Mouse (Mus musculus) CH12.LX (cell line): ENCODE data around the gene Slc9a3r2. TPM values are rescaled to one million over a fixed set of nuclear protein-coding genes. Genes with fewer than 3 reads are reported as not detected.

ENCODE experiments used
- DNase-seq: peaks from one replicate; pipeline ENCODE4 v3.0.0-alpha.2; 2013; ENCODE audit errors: extremely low read depth
- H3K27ac ChIP-seq: 2 replicates; pipeline ENCODE4 v1.5.1; 2012; ENCODE audit warnings: low read depth, mild to moderate bottlenecking, control low read depth, moderate library complexity; ENCODE audit not compliant: insufficient read depth
- H3K27me3 ChIP-seq: replicated peaks from 2 replicates; pipeline ENCODE3; 2012; ENCODE audit warnings: inconsistent platforms
- H3K36me3 ChIP-seq, 2 experiments: replicated peaks in 1 of 2; 2 replicates each; pipeline versions ENCODE3 to v1.6.1; 2012; ENCODE audit warnings: inconsistent platforms in 1 of 2, low read length in 1 of 2, mild to moderate bottlenecking in 1 of 2, mixed read lengths in 1 of 2, moderate library complexity in 1 of 2; ENCODE audit not compliant: control insufficient read depth in 1 of 2, insufficient read depth in 1 of 2
- H3K4me1 ChIP-seq, 2 experiments: 2 replicates each; pipeline ENCODE4 v1.6.1; 2012; ENCODE audit warnings: inconsistent platforms in 1 of 2, moderate library complexity in 1 of 2; ENCODE audit not compliant: insufficient read depth in 2 of 2, control insufficient read depth in 1 of 2
- H3K4me2 ChIP-seq: 2 replicates; pipeline ENCODE4 v1.6.1; 2012; ENCODE audit warnings: low read depth, mild to moderate bottlenecking, control low read depth; ENCODE audit not compliant: poor library complexity, insufficient read depth, severe bottlenecking
- H3K4me3 ChIP-seq, 3 experiments: fragments of 150-350 bp in 1 of 3; sonication (generic) in 1 of 3; replicated peaks in 1 of 3; 2 replicates each; pipeline versions ENCODE3 to v1.5.1; 2011 to 2012; ENCODE audit warnings: low read depth in 2 of 3, low read length in 2 of 3, mild to moderate bottlenecking in 2 of 3, moderate library complexity in 2 of 3, control low read depth in 1 of 3, improper control_type of control experiment in 1 of 3, inconsistent platforms in 1 of 3, mixed read lengths in 1 of 3; ENCODE audit not compliant: poor library complexity in 1 of 3
- H3K79me2 ChIP-seq: replicated peaks from 2 replicates; pipeline ENCODE4 v1.6.1; 2012; ENCODE audit warnings: mild to moderate bottlenecking, moderate library complexity; ENCODE audit not compliant: control insufficient read depth, poor library complexity, insufficient read depth, severe bottlenecking; ENCODE audit errors: extremely low read depth
- H3K9ac ChIP-seq: 2 replicates; pipeline ENCODE4 v1.6.1; 2012; ENCODE audit warnings: low read depth, mild to moderate bottlenecking, control low read depth, moderate library complexity; ENCODE audit not compliant: insufficient read depth
- H3K9me3 ChIP-seq: replicated peaks from 2 replicates; pipeline ENCODE3; 2012; ENCODE audit warnings: low read length, inconsistent platforms, mixed read lengths
- CHD1 ChIP-seq: IDR thresholded peaks from 2 replicates; pipeline ENCODE4 v1.6.1; 2012; ENCODE audit warnings: low read depth, low read length, improper control_type of control experiment, inconsistent platforms
- CHD2 ChIP-seq: IDR thresholded peaks from 2 replicates; pipeline ENCODE4 v1.6.1; 2011; ENCODE audit warnings: low read length, improper control_type of control experiment
- CTCF ChIP-seq, 2 experiments: IDR thresholded peaks in 1 of 2; conservative IDR thresholded peaks in 1 of 2; 2 replicates each; pipeline ENCODE4 v1.5.1; 2011 to 2012; ENCODE audit warnings: low read depth in 2 of 2, low read length in 2 of 2, improper control_type of control experiment in 1 of 2, inconsistent platforms in 1 of 2, mild to moderate bottlenecking in 1 of 2, moderate library complexity in 1 of 2
- EP300 ChIP-seq: IDR thresholded peaks from 2 replicates; pipeline ENCODE4 v1.6.1; 2011; ENCODE audit warnings: low read length, improper control_type of control experiment
- HCFC1 ChIP-seq: IDR thresholded peaks from 2 replicates; pipeline ENCODE4 v1.6.1; 2012; ENCODE audit warnings: low read depth, mild to moderate bottlenecking, inconsistent platforms, low read length, improper control_type of control experiment
- IRF4 ChIP-seq: IDR thresholded peaks from 2 replicates; pipeline ENCODE4 v1.6.1; 2014; ENCODE audit warnings: low read depth, mild to moderate bottlenecking, inconsistent platforms, low read length, improper control_type of control experiment
- JUND ChIP-seq: conservative IDR thresholded peaks from 2 replicates; pipeline ENCODE4 v1.6.1; 2011; ENCODE audit warnings: low read depth, low read length, improper control_type of control experiment
- KAT2A ChIP-seq: IDR thresholded peaks from 2 replicates; pipeline ENCODE4 v1.6.1; 2012; ENCODE audit warnings: low read length, improper control_type of control experiment, inconsistent platforms; ENCODE audit not compliant: insufficient replicate concordance
- MAFK ChIP-seq: IDR thresholded peaks from 2 replicates; pipeline ENCODE4 v1.6.1; 2011; ENCODE audit warnings: low read length, improper control_type of control experiment; ENCODE audit not compliant: insufficient replicate concordance
- MAX ChIP-seq: IDR thresholded peaks from 2 replicates; pipeline ENCODE4 v1.6.1; 2011; ENCODE audit warnings: low read length, improper control_type of control experiment
- MEF2A ChIP-seq: IDR thresholded peaks from 2 replicates; pipeline ENCODE4 v1.6.1; 2014; ENCODE audit warnings: low read depth, mild to moderate bottlenecking, inconsistent platforms, low read length, improper control_type of control experiment, borderline replicate concordance
- MXI1 ChIP-seq: IDR thresholded peaks from 2 replicates; pipeline ENCODE4 v1.6.1; 2011; ENCODE audit warnings: mild to moderate bottlenecking, low read depth, low read length, improper control_type of control experiment
- MYC ChIP-seq: IDR thresholded peaks from 2 replicates; pipeline ENCODE4 v1.6.1; 2011; ENCODE audit warnings: low read depth, mild to moderate bottlenecking, improper control_type of control experiment, low read length
- NELFE ChIP-seq: IDR thresholded peaks from 2 replicates; pipeline ENCODE4 v1.6.1; 2011; ENCODE audit warnings: low read depth, low read length, improper control_type of control experiment
- NRF1 ChIP-seq: IDR thresholded peaks from 2 replicates; pipeline ENCODE4 v1.6.1; 2014; ENCODE audit warnings: low read depth, mild to moderate bottlenecking, inconsistent platforms, low read length, improper control_type of control experiment, moderate library complexity
- POLR2AphosphoS2 ChIP-seq: IDR thresholded peaks from 2 replicates; pipeline ENCODE4 v1.6.1; 2011; ENCODE audit warnings: low read depth, low read length, improper control_type of control experiment
- RAD21 ChIP-seq: IDR thresholded peaks from 2 replicates; pipeline ENCODE4 v1.6.1; 2011; ENCODE audit warnings: low read depth, mild to moderate bottlenecking, low read length, improper control_type of control experiment, moderate library complexity
- SMC3 ChIP-seq: IDR thresholded peaks from 2 replicates; pipeline ENCODE4 v1.6.1; 2011; ENCODE audit warnings: low read depth, low read length, improper control_type of control experiment
- USF2 ChIP-seq: conservative IDR thresholded peaks from 2 replicates; pipeline ENCODE4 v1.6.1; 2011; ENCODE audit warnings: low read depth, low read length, improper control_type of control experiment
- ZC3H11A ChIP-seq: IDR thresholded peaks from 2 replicates; pipeline ENCODE4 v1.6.1; 2012; ENCODE audit warnings: low read depth, mild to moderate bottlenecking, inconsistent platforms, low read length, improper control_type of control experiment
- ZMIZ1 ChIP-seq: IDR thresholded peaks from 2 replicates; pipeline ENCODE4 v1.6.1; 2012; ENCODE audit warnings: low read depth, mild to moderate bottlenecking, inconsistent platforms, low read length, improper control_type of control experiment
- dilution Hi-C: fragments of 300-500 bp; cut with MboI; formaldehyde crosslinking; loops from 2 replicates; pipeline ENCODE4 v1.14.3; 2020; ENCODE audit warnings: low sequenced_read_pairs; ENCODE audit not compliant: extremely low pct_unique_long_range_greater_than_20kb, extremely low pct_ligation_motif_present
- in situ Hi-C: fragments of 300-500 bp; cut with MboI; formaldehyde crosslinking; loops from 3 replicates; pipeline ENCODE4 v1.14.3; 2019; ENCODE audit warnings: low sequenced_read_pairs, low pct_ligation_motif_present, low pct_unique_long_range_greater_than_20kb, mixed read lengths
- polyA plus RNA-seq: library from polyadenylated mRNA; unstranded; fragments of >175 nt; gene quantifications from 2 replicates; pipeline ENCODE4 v1.2.1, GENCODE M21; 2012; ENCODE audit warnings: low read depth; ENCODE audit not compliant: insufficient read length
- total RNA-seq, 2 experiments: library from RNA; depleted of rRNA; stranded (reverse); fragments of 300-350 nt in 1 of 2; fragments of >200 nt in 1 of 2; gene quantifications; 2 replicates each; pipeline ENCODE4 v1.2.3; 2012 to 2014

The Slc9a3r2 gene
- total and polyA plus RNA-seq, 3 experiments: 2.1 to 5.5 (median 4.8) TPM

DNA sequence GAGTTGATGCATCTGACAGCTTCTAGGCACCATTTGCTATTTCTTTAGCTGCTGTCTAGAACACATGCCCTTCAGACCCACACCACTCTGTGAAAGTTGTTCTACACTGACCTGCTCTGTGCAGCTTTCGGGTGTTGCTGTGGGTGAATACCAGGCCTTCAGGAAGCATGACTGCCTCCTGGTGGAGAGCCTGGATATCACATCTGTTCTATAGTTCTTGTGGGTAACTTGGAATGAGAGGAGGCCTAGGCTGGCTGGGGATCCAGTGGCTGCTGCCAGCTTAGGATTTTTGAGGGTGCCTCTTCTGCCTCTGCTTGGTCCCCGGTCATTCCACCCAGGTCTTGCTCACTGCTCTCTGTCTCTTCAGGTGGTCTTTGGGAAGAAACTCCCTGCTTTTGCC is 26.1 kb upstream of the Slc9a3r2 start:
- dilution Hi-C loops: no loop called here
- Histone ChIP-seq H3K79me2 (peaks cover 46% of the 10 kb centered on the region), H3K9ac (no peak overlapping the region), H3K9me3 (no peaks in the 10 kb centered on the region), H3K4me3 (no peak overlapping the region), H3K36me3 (peaks cover 57 to 75% of the 10 kb centered on the region in 2 experiments), H3K27me3 (no peaks in the 10 kb centered on the region), H3K27ac (no peak overlapping the region), H3K4me2 (no peak overlapping the region), H3K4me1 (peaks cover 4 to 47% of the 10 kb centered on the region in 2 experiments; a peak in 2 of 4 replicates)
- peak; percentile 81 for DNase-seq
- in situ Hi-C loops: no loop called here
- TF ChIP-seq MEF2A (no peak), CTCF (conservative IDR thresholded peaks at IDR 0.05 in 1 of 2, IDR thresholded peaks at IDR 0.05 in 1 of 2; ENCODE audit: low read depth in 2 of 2, low read length in 2 of 2) (peak; percentile 73 to 82), SMC3 (peak; percentile 71), RAD21 (peak; percentile 51)
- TF ChIP-seq, all 38 proteins: peak for 3

DNA sequence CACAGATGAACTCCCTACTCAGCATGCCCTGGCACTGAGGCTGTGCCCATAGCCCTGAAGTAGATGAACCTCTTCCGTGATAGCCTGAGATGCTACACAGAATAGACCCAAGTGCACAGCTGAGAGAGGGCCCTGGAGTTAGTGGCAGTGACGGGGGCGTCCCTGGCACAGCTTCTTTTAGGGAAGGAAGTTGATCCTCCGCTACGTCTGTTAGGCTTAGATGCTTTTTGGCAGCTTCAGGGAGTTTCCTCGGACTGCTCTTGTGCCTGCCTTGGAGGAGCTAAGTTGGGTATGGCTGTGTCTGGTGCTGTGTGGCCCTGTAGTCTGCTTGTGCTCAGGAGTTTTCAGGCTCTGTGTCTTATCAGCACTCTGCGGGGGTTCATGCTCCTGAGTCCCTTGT is 24.1 kb upstream of the Slc9a3r2 start:
- Histone ChIP-seq H3K4me1 (peaks cover 5 to 52% of the 10 kb centered on the region in 2 experiments; a peak in 2 of 4 replicates), H3K36me3 (peaks cover 38 to 56% of the 10 kb centered on the region in 2 experiments), H3K4me3 (no peak overlapping the region), H3K9me3 (no peaks in the 10 kb centered on the region), H3K9ac (no peak overlapping the region), H3K79me2 (peaks cover 61% of the 10 kb centered on the region), H3K27ac (no peak overlapping the region), H3K4me2 (no peak overlapping the region), H3K27me3 (no peaks in the 10 kb centered on the region)
- no peak for DNase-seq
- in situ Hi-C loops (loop anchor here (5.0 kb wide), 1 partner anchor 142 kb away; the partner anchor contains the start of gene Rab26), dilution Hi-C loops (no loop called here)
- no peak for TF ChIP-seq IRF4
- TF ChIP-seq KAT2A: no peak
- no peak for TF ChIP-seq HCFC1
- TF ChIP-seq SMC3: no peak
- no peak for TF ChIP-seq USF2
- no peak for TF ChIP-seq CHD1
- TF ChIP-seq JUND: no peak
- no peak for TF ChIP-seq MAFK
- TF ChIP-seq POLR2AphosphoS2: no peak
- TF ChIP-seq NRF1: no peak
- TF ChIP-seq CHD2: no peak
- no peak for TF ChIP-seq MYC
- TF ChIP-seq MAX: no peak
- TF ChIP-seq EP300: no peak
- no peak for TF ChIP-seq RAD21
- TF ChIP-seq MEF2A: no peak
- TF ChIP-seq MXI1: no peak
- no peak for TF ChIP-seq ZMIZ1
- TF ChIP-seq ZC3H11A: no peak
- TF ChIP-seq NELFE: no peak
